Mouse (Mus musculus) megakaryocyte-erythroid progenitor cell, adult 5 weeks (primary cell): ENCODE data around the gene Sncg. TPM values are rescaled to one million over a fixed set of nuclear protein-coding genes. Genes with fewer than 3 reads are reported as not detected.

Source experiments
- polyA plus RNA-seq: library from polyadenylated mRNA; stranded (reverse); fragments of >175 nt; gene quantifications from 2 replicates; pipeline ENCODE4 v1.2.3, GENCODE M21; 2012

Sncg gene
- not detected in 2 replicates for polyA plus RNA-seq

DNA sequence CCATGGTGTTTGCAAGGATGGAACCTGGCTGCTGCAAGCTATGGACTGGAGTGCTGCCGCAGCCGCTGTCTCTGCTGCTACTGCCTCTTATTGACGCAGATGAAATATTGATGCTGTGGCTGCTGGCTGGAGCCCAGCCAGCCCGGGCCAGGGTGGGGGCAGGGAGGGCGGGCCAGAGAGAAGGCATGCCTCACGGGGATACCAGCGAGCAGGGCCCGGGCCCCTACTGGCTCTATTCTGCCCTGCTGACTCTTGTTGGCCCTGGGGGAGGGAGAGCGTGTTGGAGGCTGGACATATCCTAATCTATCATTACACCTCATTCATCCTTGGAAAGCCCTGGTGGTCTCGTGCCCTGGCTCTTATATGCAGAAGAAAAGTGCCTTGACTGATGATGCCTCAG, at the start of gene Sncg:
Gene Sncg, minus strand, starts transcription at position 213 of the 400 bp plus-strand sequence.

GRCm38 (mm10) chr14:34375415-34375904, 871 bp upstream of the Sncg start, which contains the start of gene Mmrn2:
Gene Mmrn2 (plus strand): TSS chr14:34375465.

GRCm38 (mm10) chr14:34355301-34355700, 19.3 kb downstream of the Sncg start, which contains the start of gene Fam25c:
Gene Fam25c (minus strand): TSS chr14:34355433.

Other genes with a start within 250 kb of the Sncg start
- gene Npy4r, start 222.3 kb downstream of the Sncg start, polyA plus RNA-seq = not detected in 2 replicates
- 0.04 and 0.74 TPM in 2 replicates for gene Gprin2, start 173.1 kb downstream of the Sncg start, polyA plus RNA-seq
- gene Syt15, start 155.2 kb downstream of the Sncg start, polyA plus RNA-seq = not detected in 2 replicates
- 6.7 and 6.9 TPM in 2 replicates for gene Shld2, start 64.3 kb downstream of the Sncg start, polyA plus RNA-seq
- 102 and 105 TPM in 2 replicates for gene Glud1, start 64.1 kb downstream of the Sncg start, polyA plus RNA-seq
- not detected in 2 replicates for gene Fam25c, start 19.4 kb downstream of the Sncg start, polyA plus RNA-seq
- gene Mmrn2, start 676 bp upstream of the Sncg start, polyA plus RNA-seq = not detected in 2 replicates
- gene Bmpr1a, start 128.6 kb upstream of the Sncg start, polyA plus RNA-seq = 0.02 and 0.14 TPM in 2 replicates
- gene 9230112D13Rik, start 148.0 kb upstream of the Sncg start, polyA plus RNA-seq = not detected in 2 replicates
- gene Ldb3, start 213.9 kb upstream of the Sncg start, polyA plus RNA-seq = not detected in 2 replicates
- not detected in 2 replicates for gene Opn4, start 225.4 kb upstream of the Sncg start, polyA plus RNA-seq